Mouse (Mus musculus) embryo, embryonic 10 days (tissue): Measurements from ENCODE around the gene Atxn7l1.
A peak's percentile ranks its signal among the peaks of the same experiment; 100 is the strongest.

Source experiments
- DNase-seq: peaks from one replicate; pipeline ENCODE4 v3.0.0-alpha.2; 2015; ENCODE audit warnings: low spot score

Atxn7l1 gene

GRCm38 (mm10) chr12:33147497-33148267 is at the start of gene Atxn7l1:
TSS of gene Atxn7l1 (plus strand) at chr12:33147693.
- DNase-seq: peak; percentile 97

GRCm38 (mm10) chr12:33101627-33102026 is 45.9 kb upstream of the Atxn7l1 start:
- DNase-seq: no peak

GRCm38 (mm10) chr12:33102342-33103115 is 45.0 kb upstream of the Atxn7l1 start:
- DNase-seq: peak; percentile 10

GRCm38 (mm10) chr12:33105724-33106123 is 41.8 kb upstream of the Atxn7l1 start:
- DNase-seq: no peak

- no peak for DNase-seq
These were observed 40.9 kb upstream of the Atxn7l1 start for GRCm38 (mm10) chr12:33106438-33107167.

GRCm38 (mm10) chr12:33109531-33109930 is 38.0 kb upstream of the Atxn7l1 start:
- peak; percentile 65 for DNase-seq

GRCm38 (mm10) chr12:33110894-33111471 is 36.5 kb upstream of the Atxn7l1 start:
- peak; percentile 36 for DNase-seq

GRCm38 (mm10) chr12:33118624-33119301 is 28.7 kb upstream of the Atxn7l1 start:
- no peak for DNase-seq

GRCm38 (mm10) chr12:33125594-33126227 is 21.8 kb upstream of the Atxn7l1 start:
- DNase-seq: no peak

- DNase-seq: no peak
These were observed 21.2 kb upstream of the Atxn7l1 start for GRCm38 (mm10) chr12:33126243-33126642.

- DNase-seq: no peak
These were observed 19.4 kb upstream of the Atxn7l1 start for GRCm38 (mm10) chr12:33128121-33128520.

GRCm38 (mm10) chr12:33128702-33129101 is 18.8 kb upstream of the Atxn7l1 start:
- DNase-seq: no peak

- DNase-seq: peak; percentile 27
These were observed 18.1 kb upstream of the Atxn7l1 start for GRCm38 (mm10) chr12:33129410-33129809.

GRCm38 (mm10) chr12:33130401-33130800 is 17.1 kb upstream of the Atxn7l1 start:
- no peak for DNase-seq

GRCm38 (mm10) chr12:33131796-33132195 is 15.7 kb upstream of the Atxn7l1 start:
- no peak for DNase-seq

- DNase-seq: no peak
These were observed 9.6 kb upstream of the Atxn7l1 start for GRCm38 (mm10) chr12:33137857-33138256.

- DNase-seq: no peak
These were observed 8.4 kb upstream of the Atxn7l1 start for GRCm38 (mm10) chr12:33139083-33139482.

- DNase-seq: no peak
These were observed 3.0 kb upstream of the Atxn7l1 start for GRCm38 (mm10) chr12:33144456-33144855.

GRCm38 (mm10) chr12:33146622-33147433 is 665 bp upstream of the Atxn7l1 start:
- peak; percentile 61 for DNase-seq

GRCm38 (mm10) chr12:33149544-33150190 is 2.2 kb downstream of the Atxn7l1 start:
- no peak for DNase-seq
